Mouse (Mus musculus) erythroid progenitor cell, adult 5-6 weeks (primary cell): ENCODE measurements around the gene Myocd. TPM values are rescaled to one million over a fixed set of nuclear protein-coding genes. Genes with fewer than 3 reads are reported as not detected.

Source experiments
- ATAC-seq: replicated peaks from 2 replicates; pipeline ENCODE4 v1.8.0; 2016; ENCODE audit warnings: moderate number of reproducible peaks, mild to moderate bottlenecking, moderate TSS enrichment, inconsistent platforms; ENCODE audit not compliant: poor library complexity, low FRiP score, severe bottlenecking
- total RNA-seq, 2 experiments: library from RNA; stranded (forward) in 1 of 2; stranded (reverse) in 1 of 2; fragments of 150-400 nt in 1 of 2; fragments of 186-747, 209-891 nt in 1 of 2; gene quantifications; 2 replicates each; pipeline versions ENCODE4 v1.2.3 to v1.2.4; 2015 to 2017; ENCODE audit warnings: low replicate concordance in 2 of 2

The Myocd gene
- total RNA-seq, 2 experiments from 2014 or later = not detected

DNA sequence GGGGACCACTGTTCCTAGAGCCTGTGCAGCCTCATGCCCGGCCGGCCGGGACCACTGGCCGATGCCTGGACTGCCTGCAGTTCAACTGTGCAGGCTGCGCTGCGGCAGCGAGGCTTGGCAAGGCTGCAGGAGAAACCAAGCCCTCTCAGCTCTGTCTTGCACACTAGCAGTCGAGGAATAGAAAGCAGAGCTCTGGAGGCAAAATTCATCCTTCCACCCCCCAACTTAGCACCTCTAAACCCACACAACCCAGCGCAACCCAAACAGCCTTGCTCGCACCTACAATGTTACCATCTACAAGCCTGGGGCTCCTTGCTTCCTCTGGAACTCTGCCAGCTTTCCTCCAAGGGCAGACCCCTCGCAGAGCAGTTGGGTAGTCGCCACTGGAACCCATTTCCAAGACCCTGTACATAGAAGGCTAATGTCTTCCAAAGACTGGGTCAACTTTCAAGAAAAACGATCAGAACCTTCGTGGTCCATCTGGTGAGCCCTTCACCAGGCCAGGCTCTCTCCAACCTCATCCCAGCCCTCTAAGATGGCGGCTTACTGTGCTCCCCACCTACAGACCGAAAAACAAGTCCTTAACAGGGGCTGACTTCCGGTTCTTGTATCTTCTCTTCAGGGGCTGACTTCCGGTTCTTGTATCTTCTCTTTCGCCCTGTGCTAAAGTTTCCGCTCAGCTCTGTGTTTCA lies 111.7 kb downstream of the Myocd start:
- ATAC-seq = no peak

DNA sequence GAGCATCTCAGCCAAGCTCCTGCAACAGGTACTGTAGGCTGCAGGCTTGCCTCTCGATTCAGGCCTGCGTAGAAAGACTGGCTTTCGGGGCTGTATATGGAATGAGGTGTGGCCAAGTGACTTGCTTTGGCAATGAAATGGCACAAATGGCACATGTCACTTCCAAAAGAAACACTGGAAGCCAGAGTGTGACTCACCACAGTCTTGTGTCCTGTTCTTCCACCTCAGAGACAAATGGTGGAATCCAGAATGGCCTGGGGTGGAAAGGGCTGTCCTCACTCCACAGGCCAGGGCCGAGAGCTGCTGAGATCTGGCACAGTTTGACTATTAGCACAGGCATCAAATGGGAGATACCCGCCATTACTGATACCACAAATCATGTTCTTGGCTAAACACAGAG lies 116.8 kb downstream of the Myocd start:
- ATAC-seq = no peak

DNA sequence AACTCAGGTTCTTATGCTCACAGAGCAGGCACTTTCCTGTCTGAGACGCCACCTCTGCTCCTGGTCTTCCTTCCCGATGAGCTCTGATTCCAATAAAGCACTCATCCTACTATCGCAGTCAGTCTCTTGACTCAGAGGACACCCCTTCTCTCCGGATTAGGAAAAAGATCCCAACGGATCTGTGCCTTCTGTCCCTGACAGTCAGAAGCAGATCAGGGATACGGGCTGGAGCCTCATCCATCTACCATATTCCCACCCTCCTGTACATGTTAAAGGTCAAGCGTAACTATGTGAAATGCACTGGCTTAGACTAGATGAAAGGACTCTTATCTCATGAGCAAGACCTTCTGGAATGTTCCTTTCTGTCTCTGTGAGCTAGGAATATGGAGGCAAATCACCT lies 121.3 kb downstream of the Myocd start:
- no peak for ATAC-seq

DNA sequence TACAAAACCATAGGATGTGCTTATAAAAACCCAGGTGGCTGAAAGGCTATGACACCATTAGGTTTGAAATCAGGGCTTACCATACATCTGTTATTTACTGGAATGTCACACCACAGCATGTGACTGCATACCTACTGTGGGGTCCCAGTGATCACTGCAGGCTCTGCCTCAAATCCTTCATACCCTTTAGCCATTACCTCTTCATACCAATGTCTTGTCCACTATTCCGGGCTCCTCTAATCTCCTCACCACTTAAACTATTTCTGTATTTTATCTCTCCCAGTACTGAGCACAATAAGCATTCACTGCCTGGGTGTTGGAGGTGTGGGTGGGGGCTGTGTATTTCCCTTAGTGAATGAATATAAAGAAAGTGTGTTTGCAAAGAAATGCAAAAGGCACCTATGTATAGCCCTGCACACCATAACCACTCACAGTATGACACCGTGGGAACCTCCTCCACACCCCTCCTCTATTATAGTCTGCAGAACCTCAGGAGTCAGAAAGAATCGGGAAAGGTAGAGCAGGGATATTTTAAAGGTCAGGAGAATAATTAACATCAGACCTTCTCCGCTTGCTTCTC lies 126.9 kb downstream of the Myocd start:
- ATAC-seq = no peak

DNA sequence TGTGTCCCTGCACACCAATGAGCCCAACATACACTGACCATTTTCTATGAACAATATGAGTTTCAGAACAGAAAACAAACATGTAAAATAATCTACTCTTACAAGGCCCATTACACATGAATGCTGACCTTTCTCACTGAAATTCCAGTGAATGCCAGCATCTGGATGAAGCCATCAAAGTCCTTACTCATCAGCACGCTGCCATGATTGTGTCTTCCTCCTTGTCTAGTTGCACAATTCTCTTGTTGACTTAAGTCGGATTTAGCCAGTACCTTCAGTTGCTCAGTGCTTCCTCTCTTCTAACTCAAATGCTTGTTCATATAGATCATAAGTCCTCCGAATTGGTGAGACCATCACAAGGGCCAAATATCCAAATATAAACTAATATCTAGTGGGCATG lies 130.8 kb downstream of the Myocd start:
- no peak for ATAC-seq

DNA sequence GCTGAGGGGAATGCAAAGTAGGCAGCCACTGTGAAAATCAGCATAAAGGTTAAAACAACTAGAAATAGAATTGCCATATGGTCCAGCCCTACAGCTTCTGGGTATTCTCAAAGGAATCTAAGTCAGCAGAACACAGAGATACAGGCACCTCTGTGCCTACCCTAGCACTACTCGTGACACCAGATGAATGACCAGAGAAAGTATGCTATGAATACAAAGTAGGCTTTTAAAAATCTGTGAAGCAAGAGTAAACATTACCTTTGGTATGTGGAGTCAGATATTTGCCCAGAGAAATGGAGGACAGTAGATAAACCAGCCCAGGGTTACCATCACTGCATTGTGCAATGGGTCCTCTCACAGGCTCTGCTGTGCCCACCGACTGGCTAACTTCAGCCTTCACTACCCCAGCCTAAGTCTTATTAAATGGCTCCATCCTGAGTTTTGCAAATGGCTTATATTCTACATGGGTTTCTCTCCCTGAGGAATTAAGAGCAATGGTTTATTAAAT lies 132.6 kb downstream of the Myocd start:
- ATAC-seq = no peak

DNA sequence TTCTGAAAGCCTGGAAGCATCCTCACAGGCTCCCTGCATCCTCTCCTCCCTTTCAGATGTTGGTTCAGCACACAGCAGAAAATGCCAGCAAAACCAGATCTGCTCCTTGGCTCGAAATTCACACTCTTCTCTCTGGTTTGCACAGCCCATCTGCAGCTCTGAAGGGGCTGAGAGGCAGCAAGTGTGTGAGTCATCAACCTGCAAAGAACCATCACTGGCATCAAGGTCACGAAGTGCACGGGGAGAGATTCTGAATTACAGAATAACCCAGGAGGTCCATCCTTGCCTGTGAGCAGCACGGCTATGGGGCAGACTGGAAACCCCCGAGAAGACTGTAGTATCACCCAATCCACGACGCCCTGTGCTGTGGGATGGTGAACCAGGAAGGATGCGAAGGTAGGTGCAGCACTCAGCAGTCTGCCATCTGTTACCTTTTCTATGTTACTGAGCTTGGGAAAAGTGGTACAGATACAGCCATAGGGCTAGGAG lies 134.5 kb downstream of the Myocd start:
- ATAC-seq = no peak

DNA sequence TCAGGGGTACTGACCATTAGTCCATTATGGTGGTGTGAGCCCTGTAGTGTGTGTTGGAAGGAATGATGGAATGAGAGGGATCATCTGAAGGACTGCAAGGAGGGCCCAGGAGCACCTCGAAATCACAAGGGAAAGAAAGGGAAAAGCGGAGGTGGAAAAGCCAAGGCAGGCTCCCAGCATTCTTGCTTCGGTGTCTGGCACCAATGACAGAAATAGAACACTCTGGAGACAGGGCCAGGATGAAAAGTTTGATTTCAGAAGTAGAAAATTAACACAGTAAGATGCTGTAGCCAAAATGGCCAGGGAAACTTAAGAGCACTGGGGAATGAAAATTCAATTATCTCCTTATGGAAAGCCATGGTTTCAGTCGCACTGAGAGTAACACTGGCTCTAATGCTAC lies 136.1 kb downstream of the Myocd start:
- ATAC-seq = no peak

DNA sequence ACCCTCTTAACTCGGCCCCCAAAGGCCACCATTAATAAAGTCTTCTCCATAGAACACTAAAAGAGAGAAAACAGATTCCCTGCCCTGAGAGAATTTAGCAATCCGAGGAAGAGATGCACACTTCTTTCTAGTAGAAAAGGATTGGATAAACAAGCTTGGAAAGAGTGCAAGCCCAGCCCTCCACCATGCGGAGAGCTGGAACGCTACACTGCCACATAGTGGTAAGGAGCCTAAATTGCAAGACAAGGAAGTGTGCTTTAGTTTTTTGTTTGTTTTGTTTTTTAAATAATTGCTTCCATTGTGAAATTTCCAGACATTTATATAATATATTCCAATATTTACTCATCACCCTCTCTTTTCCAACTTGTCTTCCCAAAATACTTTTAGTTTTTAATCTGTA lies 140.7 kb downstream of the Myocd start:
- no peak for ATAC-seq

DNA sequence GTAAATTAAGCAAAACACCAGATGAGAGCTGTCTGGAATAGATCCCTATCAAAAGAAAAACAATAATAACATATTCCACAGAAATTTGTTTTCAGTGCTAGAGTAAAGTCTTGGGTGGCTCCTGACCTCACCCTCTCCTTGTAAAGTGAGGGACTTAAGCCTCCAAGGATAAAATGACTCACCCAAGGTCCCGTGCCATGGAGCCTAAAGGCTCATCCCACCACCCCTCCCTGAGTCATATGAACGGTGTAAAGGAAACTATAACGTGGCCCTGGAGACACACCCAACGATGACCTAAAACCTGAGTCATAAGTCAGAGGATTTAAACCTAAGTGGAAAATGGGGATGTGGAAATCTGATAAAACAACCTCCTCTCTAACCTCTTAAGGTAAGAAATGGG lies 141.1 kb downstream of the Myocd start:
- no peak for ATAC-seq

DNA sequence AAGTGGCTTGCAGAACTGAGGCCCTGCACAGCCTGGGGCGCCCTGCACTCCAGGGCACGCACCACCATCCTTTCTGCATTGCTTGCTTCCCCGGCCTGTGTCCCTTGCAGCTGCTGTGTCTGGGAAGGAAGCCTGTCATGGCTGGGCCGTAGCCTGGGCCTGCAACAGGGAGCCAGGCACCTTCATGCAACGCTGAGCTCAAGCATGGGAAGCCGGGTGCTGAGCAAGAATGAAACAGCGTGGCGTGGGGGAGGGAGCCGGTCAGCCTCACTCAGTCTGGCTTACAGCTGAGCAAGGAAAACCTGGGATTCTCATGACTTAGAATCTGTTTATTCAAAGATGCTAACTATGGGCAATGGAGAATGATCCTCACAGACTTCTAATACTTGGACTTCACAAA lies 143.2 kb downstream of the Myocd start:
- no peak for ATAC-seq

Other genes starting within 250 kb of the Myocd start
- not detected in 2 replicates for gene 1700086D15Rik, start 110.1 kb downstream of the Myocd start, total RNA-seq (2015; ENCODE audit: low replicate concordance)
- not detected in 2 replicates for gene 1700086D15Rik, start 110.1 kb downstream of the Myocd start, total RNA-seq (2017; ENCODE audit: low replicate concordance)
- gene Arhgap44, start 107.0 kb downstream of the Myocd start, total RNA-seq (2015; ENCODE audit: low replicate concordance) = not detected in 2 replicates
- not detected in 2 replicates for gene Arhgap44, start 107.0 kb downstream of the Myocd start, total RNA-seq (2017; ENCODE audit: low replicate concordance)